Mouse (Mus musculus): ENCODE results near the gene Als2cl. TPM values are rescaled to one million over a fixed set of nuclear protein-coding genes. Genes with fewer than 3 reads are reported as not detected.

Als2cl gene
- polyA plus RNA-seq, 1 experiment: 2.1 TPM

DNA sequence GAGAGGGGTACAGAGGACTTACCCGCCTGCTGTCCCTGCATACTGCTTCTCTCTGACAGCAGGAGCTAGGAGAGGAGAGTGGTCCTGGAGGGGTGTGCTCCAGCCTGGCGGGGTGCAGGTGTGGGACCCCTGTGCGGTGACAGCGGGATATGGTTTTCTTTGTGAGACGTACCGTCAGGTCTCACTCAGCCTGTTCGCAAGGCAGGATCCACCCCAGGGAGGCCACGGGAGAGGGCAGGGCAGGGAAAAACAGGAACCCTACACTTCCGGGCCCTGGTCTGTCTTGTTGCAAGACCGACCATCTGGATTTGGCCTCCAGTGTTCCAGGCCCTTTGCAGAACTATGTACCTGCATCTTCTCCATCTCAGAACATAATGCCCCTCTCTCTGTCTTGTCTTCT lies 13.8 kb downstream of the Als2cl start:
- H3K36me3 ChIP-seq (replicated peaks; ENCODE audit: low read length): peaks cover 93% of the 10 kb centered on the region
- H3K9me3 ChIP-seq: no peaks in the 10 kb centered on the region
- H3K27me3 ChIP-seq (replicated peaks): peaks cover 27% of the 10 kb centered on the region
- peaks cover 31% of the 10 kb centered on the region for H3K4me1 ChIP-seq
- no peak for TF ChIP-seq GATA1 (IDR thresholded peaks at IDR 0.05; ENCODE audit: borderline replicate concordance, low read length)
- no peak for TF ChIP-seq FLI1 (IDR thresholded peaks at IDR 0.05; ENCODE audit: low read length)
- H3K4me3 ChIP-seq (replicated peaks): no peak overlapping the region

DNA sequence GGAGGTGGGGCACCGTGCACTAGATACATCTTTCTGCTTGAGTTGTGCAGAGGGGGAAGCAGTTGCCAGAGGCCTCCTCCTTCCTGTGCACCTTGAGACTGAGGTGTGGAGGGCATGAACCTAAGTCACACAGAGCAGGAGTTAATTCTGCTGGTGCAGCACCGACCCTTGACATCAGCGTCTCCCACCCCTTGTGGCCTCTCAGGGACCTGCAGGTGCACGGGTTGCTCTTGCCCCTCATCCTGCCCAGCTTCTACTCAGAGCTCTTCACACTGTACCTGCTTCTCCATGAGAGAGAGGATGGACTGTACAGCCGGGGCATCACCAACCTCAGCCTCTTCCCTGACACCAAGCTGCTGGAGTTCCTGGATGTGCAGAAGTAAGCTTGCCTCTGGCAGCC lies 15.8 kb downstream of the Als2cl start:
- peaks cover 14% of the 10 kb centered on the region for H3K4me1 ChIP-seq
- no peak for TF ChIP-seq GATA1 (IDR thresholded peaks at IDR 0.05; ENCODE audit: borderline replicate concordance, low read length)
- no peak for TF ChIP-seq FLI1 (IDR thresholded peaks at IDR 0.05; ENCODE audit: low read length)
- no peak overlapping the region for H3K4me3 ChIP-seq (replicated peaks)
- H3K27me3 ChIP-seq (replicated peaks): peaks cover 27% of the 10 kb centered on the region
- H3K9me3 ChIP-seq: no peaks in the 10 kb centered on the region
- H3K36me3 ChIP-seq (replicated peaks; ENCODE audit: low read length): peaks cover 89% of the 10 kb centered on the region

GRCm38 (mm10) chr9:110895994-110896393 lies 16.3 kb downstream of the Als2cl start:
- no peaks in the 10 kb centered on the region for H3K9me3 ChIP-seq
- H3K36me3 ChIP-seq (replicated peaks; ENCODE audit: low read length): peaks cover 84% of the 10 kb centered on the region
- TF ChIP-seq FLI1 (IDR thresholded peaks at IDR 0.05; ENCODE audit: low read length): no peak
- TF ChIP-seq GATA1 (IDR thresholded peaks at IDR 0.05; ENCODE audit: borderline replicate concordance, low read length): no peak
- H3K4me3 ChIP-seq (replicated peaks): no peak overlapping the region
- peaks cover 31% of the 10 kb centered on the region for H3K27me3 ChIP-seq (replicated peaks)
- peaks cover 10% of the 10 kb centered on the region for H3K4me1 ChIP-seq

DNA sequence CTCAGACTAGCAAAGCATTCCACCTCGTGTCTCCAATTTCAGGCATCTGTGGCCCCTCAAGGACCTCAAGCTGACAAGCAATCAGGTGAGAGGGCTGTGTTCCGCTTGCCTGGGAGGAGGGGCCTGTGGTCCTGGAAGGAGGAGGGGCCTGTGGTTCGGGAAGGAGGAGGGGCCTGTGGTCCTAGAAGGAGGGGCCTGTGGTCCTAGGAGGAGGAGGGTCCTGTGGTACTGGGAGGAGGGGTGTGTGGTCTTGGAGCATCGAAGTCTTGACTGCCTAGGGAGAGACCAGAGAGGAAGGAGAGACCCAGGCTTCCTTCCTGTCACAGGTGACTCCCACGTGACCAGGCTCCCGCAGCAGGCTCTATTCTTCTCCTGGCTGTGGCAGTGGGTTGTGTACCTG lies 16.9 kb downstream of the Als2cl start:
- TF ChIP-seq FLI1 (IDR thresholded peaks at IDR 0.05; ENCODE audit: low read length) (no peak), GATA1 (IDR thresholded peaks at IDR 0.05; ENCODE audit: borderline replicate concordance, low read length) (no peak)
- H3K9me3 ChIP-seq: no peaks in the 10 kb centered on the region
- H3K4me3 ChIP-seq (replicated peaks): no peak overlapping the region
- H3K4me1 ChIP-seq: peaks cover 4% of the 10 kb centered on the region
- peaks cover 78% of the 10 kb centered on the region for H3K36me3 ChIP-seq (replicated peaks; ENCODE audit: low read length)
- peaks cover 36% of the 10 kb centered on the region for H3K27me3 ChIP-seq (replicated peaks)

DNA sequence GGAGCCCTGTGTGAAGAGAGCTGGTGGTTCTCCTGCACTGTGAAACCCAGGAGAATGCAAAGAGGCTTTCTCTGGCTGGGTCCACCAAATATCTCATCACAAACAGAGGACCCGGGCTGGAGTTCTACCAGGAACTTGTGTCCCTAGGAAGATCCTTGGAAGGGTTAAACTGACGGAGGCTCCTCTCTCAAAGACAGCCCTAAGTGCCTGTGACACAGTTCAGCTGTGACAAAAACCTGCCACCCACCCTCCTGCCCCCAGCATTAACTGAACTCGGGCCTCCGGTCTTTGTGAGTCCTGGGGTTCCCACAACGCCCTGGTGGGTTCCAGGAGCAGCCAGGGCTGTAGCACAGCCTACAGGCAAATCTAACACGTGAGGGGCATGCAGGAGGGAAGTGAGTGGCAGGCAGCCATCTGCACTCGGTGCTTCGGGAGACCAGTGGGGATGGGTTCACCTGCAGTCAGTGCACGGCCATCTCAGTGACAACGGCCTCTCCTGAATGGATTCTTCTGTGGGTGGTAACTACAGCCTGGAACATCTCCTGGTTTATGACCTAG lies 19.9 kb downstream of the Als2cl start:
- H3K4me1 ChIP-seq: no peaks in the 10 kb centered on the region

GRCm38 (mm10) chr9:110901204-110901603 lies 21.5 kb downstream of the Als2cl start:
- H3K36me3 ChIP-seq (replicated peaks; ENCODE audit: low read length): peaks cover 37% of the 10 kb centered on the region
- H3K4me3 ChIP-seq (replicated peaks): no peak overlapping the region
- H3K4me1 ChIP-seq: no peaks in the 10 kb centered on the region
- TF ChIP-seq GATA1 (IDR thresholded peaks at IDR 0.05; ENCODE audit: borderline replicate concordance, low read length): no peak
- TF ChIP-seq FLI1 (IDR thresholded peaks at IDR 0.05; ENCODE audit: low read length): no peak
- no peaks in the 10 kb centered on the region; the same call in 1 of the 2 replicates for H3K9me3 ChIP-seq
- peaks cover 37% of the 10 kb centered on the region for H3K27me3 ChIP-seq (replicated peaks)

More for the DNA sequence above, 19.9 kb downstream of the Als2cl start:
- TF ChIP-seq FLI1 (IDR thresholded peaks at IDR 0.05; ENCODE audit: low read length) (no peak), GATA1 (IDR thresholded peaks at IDR 0.05; ENCODE audit: borderline replicate concordance, low read length) (no peak)
- H3K36me3 ChIP-seq (replicated peaks; ENCODE audit: low read length): peaks cover 51% of the 10 kb centered on the region
- H3K9me3 ChIP-seq: no peaks in the 10 kb centered on the region; the same call in 1 of the 2 replicates
- peaks cover 37% of the 10 kb centered on the region for H3K27me3 ChIP-seq (replicated peaks)
- no peak overlapping the region for H3K4me3 ChIP-seq (replicated peaks)

GRCm38 (mm10) chr9:110902271-110902670 lies 22.6 kb downstream of the Als2cl start:
- Histone ChIP-seq H3K27me3 (replicated peaks) (peaks cover 38% of the 10 kb centered on the region), H3K36me3 (replicated peaks; ENCODE audit: low read length) (peaks cover 26% of the 10 kb centered on the region), H3K4me3 (replicated peaks) (no peak overlapping the region), H3K4me1 (no peaks in the 10 kb centered on the region), H3K9me3 (peaks cover 7% of the 10 kb centered on the region)
- TF ChIP-seq GATA1 (IDR thresholded peaks at IDR 0.05; ENCODE audit: borderline replicate concordance, low read length): no peak
- no peak for TF ChIP-seq FLI1 (IDR thresholded peaks at IDR 0.05; ENCODE audit: low read length)

- Histone ChIP-seq H3K9me3 (peaks cover 19% of the 10 kb centered on the region), H3K4me1 (peaks cover 8% of the 10 kb centered on the region; the same call in 1 of the 2 replicates), H3K36me3 (replicated peaks; ENCODE audit: low read length) (no peaks in the 10 kb centered on the region), H3K27me3 (replicated peaks) (peaks cover 38% of the 10 kb centered on the region), H3K4me3 (replicated peaks) (no peak overlapping the region)
- TF ChIP-seq GATA1 (IDR thresholded peaks at IDR 0.05; ENCODE audit: borderline replicate concordance, low read length) (no peak), FLI1 (IDR thresholded peaks at IDR 0.05; ENCODE audit: low read length) (no peak)
Measured at GRCm38 (mm10) chr9:110907201-110907837, 27.6 kb downstream of the Als2cl start.

DNA sequence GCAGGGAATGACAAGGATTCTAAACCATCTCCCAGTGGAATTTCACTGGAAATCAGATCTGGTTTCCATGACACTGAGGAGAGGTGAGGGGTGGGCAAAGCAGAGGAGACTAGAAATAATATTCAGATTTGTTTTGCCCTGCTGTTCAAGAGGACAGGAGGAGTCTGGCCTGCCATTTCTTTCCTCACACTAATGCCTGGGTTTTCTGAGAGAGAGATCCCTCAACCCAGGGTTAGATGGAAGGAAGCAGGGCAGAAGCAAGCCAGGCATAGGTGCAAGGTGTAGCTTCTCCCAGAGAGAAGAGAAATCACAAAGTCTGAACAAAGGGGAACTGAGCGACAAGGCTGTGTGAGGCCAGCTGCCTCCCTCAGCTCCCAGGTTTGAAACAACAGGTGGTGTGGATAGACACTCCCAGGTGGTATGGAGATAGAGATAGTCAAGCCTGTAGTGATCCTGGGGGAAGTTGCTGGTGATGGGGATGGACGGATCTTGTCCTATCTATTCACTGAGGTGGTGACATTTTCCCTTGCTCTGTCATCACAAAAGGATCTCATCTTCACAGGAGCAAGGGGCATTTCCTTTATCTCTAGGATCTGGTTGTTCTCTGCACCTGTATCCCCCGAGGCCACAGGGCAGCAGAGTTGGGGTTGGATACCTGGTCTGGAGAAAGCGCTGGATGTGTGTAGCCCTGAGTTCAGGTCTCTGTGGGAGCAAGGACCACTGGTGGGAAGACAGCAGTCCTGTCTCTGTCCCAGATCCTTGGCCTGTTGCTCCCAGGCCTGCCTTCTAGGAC lies 28.4 kb downstream of the Als2cl start:
- peaks cover 8% of the 10 kb centered on the region; the same call in 1 of the 2 replicates for H3K4me1 ChIP-seq

DNA sequence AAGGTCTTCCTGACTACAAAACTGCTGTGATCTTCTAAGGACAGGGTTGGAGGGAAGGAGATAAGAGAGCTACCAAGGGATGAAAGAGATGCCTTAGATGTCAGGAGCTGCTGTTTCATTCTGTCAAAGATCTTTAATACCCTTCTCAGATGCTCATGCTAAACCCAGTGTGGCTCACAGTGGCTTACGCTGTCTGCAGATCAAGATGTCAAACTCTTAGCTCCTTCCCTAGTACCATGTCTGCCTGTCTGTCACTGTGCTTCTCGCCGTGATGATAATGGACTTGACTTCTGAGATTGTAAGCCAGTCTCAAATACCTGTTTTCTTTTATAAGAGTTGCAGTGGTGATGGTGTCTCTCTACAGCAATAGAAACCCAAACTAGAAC lies 29.0 kb downstream of the Als2cl start:
- peaks cover 8% of the 10 kb centered on the region; the same call in 1 of the 2 replicates for H3K4me1 ChIP-seq
- H3K36me3 ChIP-seq (replicated peaks; ENCODE audit: low read length): no peaks in the 10 kb centered on the region
- TF ChIP-seq GATA1 (IDR thresholded peaks at IDR 0.05; ENCODE audit: borderline replicate concordance, low read length): no peak
- no peak for TF ChIP-seq FLI1 (IDR thresholded peaks at IDR 0.05; ENCODE audit: low read length)
- peaks cover 38% of the 10 kb centered on the region for H3K27me3 ChIP-seq (replicated peaks)
- no peak overlapping the region for H3K4me3 ChIP-seq (replicated peaks)
- peaks cover 19% of the 10 kb centered on the region for H3K9me3 ChIP-seq

More for the DNA sequence above, 28.4 kb downstream of the Als2cl start:
- H3K4me3 ChIP-seq (replicated peaks): no peak overlapping the region
- H3K27me3 ChIP-seq (replicated peaks): peaks cover 38% of the 10 kb centered on the region
- peaks cover 19% of the 10 kb centered on the region for H3K9me3 ChIP-seq
- H3K36me3 ChIP-seq (replicated peaks; ENCODE audit: low read length): no peaks in the 10 kb centered on the region
- no peak for TF ChIP-seq GATA1 (IDR thresholded peaks at IDR 0.05; ENCODE audit: borderline replicate concordance, low read length)
- no peak for TF ChIP-seq FLI1 (IDR thresholded peaks at IDR 0.05; ENCODE audit: low read length)

All from megakaryocyte, embryonic 14.5 days (primary cell).